Mouse (Mus musculus): ENCODE results near the gene Taf4. TPM values are rescaled to one million over a fixed set of nuclear protein-coding genes. Genes with fewer than 3 reads are reported as not detected.

Gene Taf4
- polyA plus RNA-seq, 1 experiment = 15.2 TPM

DNA sequence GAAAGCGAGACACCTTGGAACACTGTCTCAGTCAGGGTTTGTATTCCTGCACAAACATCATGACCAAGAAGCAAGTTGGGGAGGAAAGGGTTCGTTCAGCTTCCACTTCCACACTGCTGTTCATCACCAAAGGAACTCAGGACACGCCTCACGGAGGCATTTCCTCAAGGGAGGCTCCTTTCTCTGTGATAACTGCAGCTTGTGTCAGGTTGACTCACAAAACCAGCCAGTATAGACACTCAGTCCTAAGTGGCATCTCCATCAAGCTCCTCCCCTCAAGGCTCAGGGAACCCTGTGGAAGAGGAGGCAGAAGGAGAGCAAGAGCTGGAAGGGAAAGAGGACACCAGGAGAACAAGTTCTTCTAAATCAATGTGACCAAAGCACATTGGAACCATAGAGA, 22.0 kb upstream of the Taf4 start:
- H3K4me3 ChIP-seq (replicated peaks; ENCODE audit: insufficient read depth, low read depth, low read length) = no peak overlapping the region
- no peaks in the 10 kb centered on the region for H3K27me3 ChIP-seq (ENCODE audit: control insufficient read depth, insufficient read depth, low read length)
- H3K27ac ChIP-seq (ENCODE audit: insufficient read depth, low read length) = no peak overlapping the region
- no peak for DNase-seq
- no peaks in the 10 kb centered on the region for H3K4me1 ChIP-seq (ENCODE audit: control insufficient read depth, insufficient read depth, low read length)
- WGBS = 79% methylated on average over 4 of the region's 4 CpGs
- no peak for TF ChIP-seq POLR2A (IDR thresholded peaks at IDR 0.05; ENCODE audit: borderline replicate concordance, insufficient read depth, low read length)

GRCm38 (mm10) chr2:179993071-179993470, 16.6 kb upstream of the Taf4 start:
- Histone ChIP-seq H3K27me3 (ENCODE audit: control insufficient read depth, insufficient read depth, low read length) (no peaks in the 10 kb centered on the region), H3K4me3 (replicated peaks; ENCODE audit: insufficient read depth, low read depth, low read length) (no peak overlapping the region), H3K27ac (ENCODE audit: insufficient read depth, low read length) (no peak overlapping the region), H3K4me1 (ENCODE audit: control insufficient read depth, insufficient read depth, low read length) (no peaks in the 10 kb centered on the region)
- WGBS = 77% methylated on average over 5 of the region's 5 CpGs
- TF ChIP-seq POLR2A (IDR thresholded peaks at IDR 0.05; ENCODE audit: borderline replicate concordance, insufficient read depth, low read length) (no peak), CTCF (IDR thresholded peaks at IDR 0.05; ENCODE audit: borderline replicate concordance, insufficient read depth, low read depth, low read length) (no peak)
- no peak for DNase-seq

GRCm38 (mm10) chr2:179989098-179989497, 12.7 kb upstream of the Taf4 start:
- no peak for DNase-seq
- Histone ChIP-seq H3K27ac (ENCODE audit: insufficient read depth, low read length) (no peak overlapping the region), H3K4me1 (ENCODE audit: control insufficient read depth, insufficient read depth, low read length) (no peaks in the 10 kb centered on the region), H3K4me3 (replicated peaks; ENCODE audit: insufficient read depth, low read depth, low read length) (no peak overlapping the region), H3K27me3 (ENCODE audit: control insufficient read depth, insufficient read depth, low read length) (no peaks in the 10 kb centered on the region)
- TF ChIP-seq CTCF (IDR thresholded peaks at IDR 0.05; ENCODE audit: borderline replicate concordance, insufficient read depth, low read depth, low read length) = no peak
- TF ChIP-seq POLR2A (IDR thresholded peaks at IDR 0.05; ENCODE audit: borderline replicate concordance, insufficient read depth, low read length) = no peak
- 71% methylated on average over 1 of the region's 1 CpGs for WGBS

GRCm38 (mm10) chr2:179986437-179987022, 10.1 kb upstream of the Taf4 start:
- no peak overlapping the region for H3K4me3 ChIP-seq (replicated peaks; ENCODE audit: insufficient read depth, low read depth, low read length)
- no peaks in the 10 kb centered on the region for H3K27me3 ChIP-seq (ENCODE audit: control insufficient read depth, insufficient read depth, low read length)
- no peak for DNase-seq
- no peak overlapping the region for H3K27ac ChIP-seq (ENCODE audit: insufficient read depth, low read length)
- TF ChIP-seq CTCF (IDR thresholded peaks at IDR 0.05; ENCODE audit: borderline replicate concordance, insufficient read depth, low read depth, low read length) (no peak), POLR2A (IDR thresholded peaks at IDR 0.05; ENCODE audit: borderline replicate concordance, insufficient read depth, low read length) (no peak)
- H3K4me1 ChIP-seq (ENCODE audit: control insufficient read depth, insufficient read depth, low read length) = no peaks in the 10 kb centered on the region
- 70% methylated on average over 10 of the region's 10 CpGs for WGBS

- TF ChIP-seq POLR2A (IDR thresholded peaks at IDR 0.05; ENCODE audit: borderline replicate concordance, insufficient read depth, low read length) (no peak), CTCF (IDR thresholded peaks at IDR 0.05; ENCODE audit: borderline replicate concordance, insufficient read depth, low read depth, low read length) (no peak)
- DNase-seq = no peak
- peaks cover 3% of the 10 kb centered on the region; the same call in 1 of the 2 replicates for H3K4me1 ChIP-seq (ENCODE audit: control insufficient read depth, insufficient read depth, low read length)
- WGBS = 92% methylated on average over 1 of the region's 1 CpGs
- no peaks in the 10 kb centered on the region for H3K27me3 ChIP-seq (ENCODE audit: control insufficient read depth, insufficient read depth, low read length)
- H3K4me3 ChIP-seq (replicated peaks; ENCODE audit: insufficient read depth, low read depth, low read length) = no peak overlapping the region
- no peak overlapping the region for H3K27ac ChIP-seq (ENCODE audit: insufficient read depth, low read length)
Measured at GRCm38 (mm10) chr2:179985695-179986094, 9.2 kb upstream of the Taf4 start.

DNA sequence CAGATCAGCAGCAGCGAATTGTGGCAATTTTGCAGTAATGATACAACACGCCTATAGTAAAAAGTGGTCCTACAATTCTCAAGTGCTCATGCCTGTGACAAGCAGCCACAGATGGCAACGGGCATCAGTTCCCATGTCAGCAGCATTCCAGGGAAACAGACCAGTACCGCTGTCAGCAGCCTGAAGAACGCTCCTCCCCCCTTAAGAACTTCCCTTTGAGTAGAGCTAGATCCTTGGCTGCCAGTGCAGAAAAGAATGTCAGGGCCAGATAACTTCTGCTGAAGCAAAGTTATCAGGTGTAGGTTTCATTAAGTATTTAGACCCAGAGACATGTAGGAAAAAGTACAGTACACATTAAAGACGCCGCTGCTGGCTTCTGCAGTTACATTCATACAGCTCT, 8.4 kb upstream of the Taf4 start:
- Histone ChIP-seq H3K27me3 (ENCODE audit: control insufficient read depth, insufficient read depth, low read length) (no peaks in the 10 kb centered on the region), H3K4me3 (replicated peaks; ENCODE audit: insufficient read depth, low read depth, low read length) (no peak overlapping the region), H3K4me1 (ENCODE audit: control insufficient read depth, insufficient read depth, low read length) (peaks cover 10% of the 10 kb centered on the region; the same call in 1 of the 2 replicates), H3K27ac (ENCODE audit: insufficient read depth, low read length) (no peak overlapping the region)
- no peak for TF ChIP-seq POLR2A (IDR thresholded peaks at IDR 0.05; ENCODE audit: borderline replicate concordance, insufficient read depth, low read length)
- no peak for TF ChIP-seq CTCF (IDR thresholded peaks at IDR 0.05; ENCODE audit: borderline replicate concordance, insufficient read depth, low read depth, low read length)
- WGBS = 48% methylated on average over 7 of the region's 7 CpGs
- DNase-seq = no peak

DNA sequence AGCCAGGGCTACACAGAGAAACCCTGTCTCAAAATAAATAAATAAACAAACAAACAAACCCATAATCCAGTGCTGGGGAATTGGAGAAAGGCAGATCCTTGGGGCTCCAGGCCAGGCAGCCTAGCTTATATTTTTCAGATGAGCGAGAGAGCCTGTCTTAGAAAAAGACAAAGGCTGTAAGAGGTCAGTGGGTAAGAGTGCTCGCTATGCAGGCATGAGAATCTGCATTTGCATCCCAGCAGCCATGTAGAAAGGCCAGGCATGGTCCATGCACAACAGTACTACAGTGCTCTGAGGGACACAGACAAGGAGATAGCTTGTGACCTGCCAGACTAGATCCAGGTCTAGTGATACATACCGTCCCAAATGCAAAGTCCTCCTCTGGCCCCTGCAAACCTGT, 6.3 kb upstream of the Taf4 start:
- Histone ChIP-seq H3K4me3 (replicated peaks; ENCODE audit: insufficient read depth, low read depth, low read length) (no peak overlapping the region), H3K27me3 (ENCODE audit: control insufficient read depth, insufficient read depth, low read length) (no peaks in the 10 kb centered on the region), H3K4me1 (ENCODE audit: control insufficient read depth, insufficient read depth, low read length) (peaks cover 19% of the 10 kb centered on the region), H3K27ac (ENCODE audit: insufficient read depth, low read length) (no peak overlapping the region)
- WGBS = 88% methylated on average over 3 of the region's 3 CpGs
- TF ChIP-seq CTCF (IDR thresholded peaks at IDR 0.05; ENCODE audit: borderline replicate concordance, insufficient read depth, low read depth, low read length) (no peak), POLR2A (IDR thresholded peaks at IDR 0.05; ENCODE audit: borderline replicate concordance, insufficient read depth, low read length) (no peak)
- DNase-seq = no peak

GRCm38 (mm10) chr2:179980616-179981015, 4.2 kb upstream of the Taf4 start:
- no peak overlapping the region for H3K27ac ChIP-seq (ENCODE audit: insufficient read depth, low read length)
- DNase-seq = peak in 1 of 2 experiments; percentile 11
- no peaks in the 10 kb centered on the region for H3K27me3 ChIP-seq (ENCODE audit: control insufficient read depth, insufficient read depth, low read length)
- no peak for TF ChIP-seq POLR2A (IDR thresholded peaks at IDR 0.05; ENCODE audit: borderline replicate concordance, insufficient read depth, low read length)
- TF ChIP-seq CTCF (IDR thresholded peaks at IDR 0.05; ENCODE audit: borderline replicate concordance, insufficient read depth, low read depth, low read length) = no peak
- peaks cover 19% of the 10 kb centered on the region for H3K4me1 ChIP-seq (ENCODE audit: control insufficient read depth, insufficient read depth, low read length)
- H3K4me3 ChIP-seq (replicated peaks; ENCODE audit: insufficient read depth, low read depth, low read length) = no peak overlapping the region
- WGBS = 44% methylated on average over 4 of the region's 4 CpGs

All from cerebellum, adult 2 months (tissue).